In genomic region chr2:157278717-157279415, GRCm38 (mm10) we compare ENCODE assay signal across 8 mouse cellular contexts. TPM values are rescaled to one million over a fixed set of nuclear protein-coding genes. Genes with fewer than 3 reads are reported as not detected.
A peak's percentile ranks its signal among the peaks of the same experiment; 100 is the strongest.
DNase-seq lines count a peak whose midpoint lies in the region; ATAC-seq lines count a peak whose summit lies in the region.

Rpn2 (plus strand) TSS chr2:157279017.

- peak within 1 kb of the TSS; percentile 92 for H3K9ac ChIP-seq in hindbrain, embryonic 11.5 days (ENCODE audit: low read depth, low read length)

- no peaks in the 10 kb centered on the region for H3K36me3 ChIP-seq in hindbrain, embryonic 11.5 days (ENCODE audit: control insufficient read depth, insufficient read depth, low read length)

- WGBS in hindbrain, embryonic 11.5 days: under 1% methylated on average over 52 of the region's 64 CpGs

- no peaks in the 10 kb centered on the region for H3K27me3 ChIP-seq in hindbrain, embryonic 11.5 days (ENCODE audit: control insufficient read depth, insufficient read depth, low read length)

- no peaks in the 10 kb centered on the region for H3K9me3 ChIP-seq in hindbrain, embryonic 11.5 days (ENCODE audit: control insufficient read depth, low read length)

- peak within 1 kb of the TSS; percentile 91 for H3K27ac ChIP-seq in hindbrain, embryonic 11.5 days (ENCODE audit: low read depth, low read length)

- peak within 1 kb of the TSS; percentile 98 for H3K4me3 ChIP-seq in hindbrain, embryonic 11.5 days (ENCODE audit: low read depth, low read length)

- DNase-seq in Muller cell, postnatal 12 days (ENCODE audit: inconsistent ontology term): peak; percentile 99
- DNase-seq in cerebellum, adult 9-11 months: peak; percentile 96
- peak; percentile 89 to 97 for DNase-seq in frontal cortex, adult 2 months (ENCODE audit: extremely low spot score in 1 of 2, low spot score in 1 of 2)
- DNase-seq in hindbrain, embryonic 11.5 days (ENCODE audit: low spot score): peak; percentile 96
- peak; percentile 97 to 98 for DNase-seq in layer of hippocampus, postnatal 10 days (ENCODE audit: low spot score in 2 of 2)
- DNase-seq in lung, postnatal 10 days: peak; percentile 98
- DNase-seq in ovary, postnatal 36 days (ENCODE audit: low spot score): peak; percentile 96
- peak; percentile 97 for DNase-seq in thymus, postnatal 25 days

- peak within 1 kb of the TSS; percentile 51 for H3K4me2 ChIP-seq in hindbrain, embryonic 11.5 days (replicated peaks; ENCODE audit: low read depth, low read length)

- H3K4me1 ChIP-seq in hindbrain, embryonic 11.5 days (replicated peaks; ENCODE audit: control insufficient read depth, insufficient read depth, low read length): peaks cover 5% of the 10 kb centered on the region

- peak; percentile 100 for ATAC-seq in hindbrain, embryonic 11.5 days (ENCODE audit: low FRiP score)

RNA-seq across cellular contexts. Expression of gene Rpn2, which starts in this region (rescaled TPM):
- 115 and 128 TPM in 2 replicates for polyA plus RNA-seq in frontal cortex, adult 2 months (2012; rRNA removed)
- 227 and 256 TPM in 2 replicates for polyA plus RNA-seq in hindbrain, embryonic 11.5 days (2014; fragmentation: Nextera tagmentation; extraction: Ambion mirVana)
- total RNA-seq in layer of hippocampus, postnatal 10 days (2021): 100 to 1,000 TPM; 137 to 144 TPM

Comparison
In these comparisons a context has a peak if more than half of its experiments do, and no peak if none do; other contexts are left out.
1. Peak in every context shown above with its lines: DNase-seq, ATAC-seq, H3K4me3 ChIP-seq and H3K27ac ChIP-seq.